Mouse (Mus musculus) cortical plate, adult 2 months (tissue): ENCODE measurements at regions not wholly inside any gene's neighbourhood (a gene's known extent, or its start where the extent isn't known, plus 50 kb on each side); places are given as distances from the start of the nearest gene placed in this dataset.

Source experiments
- H3K27ac ChIP-seq: fragments of 200-500 bp; 2 replicates; pipeline ENCODE4 v1.5.1; 2012; ENCODE audit warnings: low read length, control low read depth, inconsistent platforms; ENCODE audit not compliant: insufficient read depth
- H3K4me1 ChIP-seq: fragments of 200-500 bp; 2 replicates; pipeline ENCODE4 v1.6.1; 2011; ENCODE audit warnings: low read length; ENCODE audit not compliant: control insufficient read depth, insufficient read depth
- H3K4me3 ChIP-seq: fragments of 200-500 bp; 2 replicates; pipeline ENCODE4 v1.5.1; 2011; ENCODE audit warnings: mild to moderate bottlenecking, low read length, control low read depth; ENCODE audit not compliant: insufficient read depth
- CTCF ChIP-seq: fragments of 200-500 bp; IDR thresholded peaks from 2 replicates; pipeline ENCODE4 v1.5.1; 2011; ENCODE audit warnings: mild to moderate bottlenecking, control low read depth, low read length; ENCODE audit not compliant: insufficient read depth; ENCODE audit errors: extremely low read depth
- POLR2A ChIP-seq: fragments of 200-500 bp; IDR thresholded peaks from 2 replicates; pipeline ENCODE4 v1.6.1; 2011; ENCODE audit warnings: mild to moderate bottlenecking, low read length, control low read depth; ENCODE audit not compliant: insufficient read depth; ENCODE audit errors: extremely low read depth

- TF ChIP-seq POLR2A = no peak
- peak; percentile 38; the same call in 1 of the 2 replicates for TF ChIP-seq CTCF
- peaks cover 2% of the 10 kb centered on the region; the same call in 1 of the 2 replicates for H3K4me1 ChIP-seq
- peak overlapping the region; percentile 85 for H3K27ac ChIP-seq
- H3K4me3 ChIP-seq = no peak overlapping the region
These were observed 142.7 kb upstream of the Irf2bp2 start for GRCm38 (mm10) chr8:126736441-126736962.

- Histone ChIP-seq H3K4me1 (peaks cover 2% of the 10 kb centered on the region; the same call in 1 of the 2 replicates), H3K4me3 (no peak overlapping the region)
- TF ChIP-seq CTCF = no peak
- no peak for TF ChIP-seq POLR2A
These were observed 142.0 kb upstream of the Irf2bp2 start for GRCm38 (mm10) chr8:126735488-126736440.

GRCm38 (mm10) chr8:126734743-126735487, 141.1 kb upstream of the Irf2bp2 start:
- TF ChIP-seq POLR2A = no peak
- TF ChIP-seq CTCF = no peak
- Histone ChIP-seq H3K4me1 (peaks cover 2% of the 10 kb centered on the region; the same call in 1 of the 2 replicates), H3K27ac (no peak overlapping the region), H3K4me3 (no peak overlapping the region)

More at GRCm38 (mm10) chr8:126735488-126736440, 142.0 kb upstream of the Irf2bp2 start:
- H3K27ac ChIP-seq = peak overlapping the region; percentile 85

- Histone ChIP-seq H3K4me3 (no peak overlapping the region), H3K4me1 (peaks cover 2% of the 10 kb centered on the region; the same call in 1 of the 2 replicates), H3K27ac (no peak overlapping the region)
- TF ChIP-seq POLR2A (no peak), CTCF (no peak)
These were observed 140.0 kb upstream of the Irf2bp2 start for GRCm38 (mm10) chr8:126733779-126734178.

GRCm38 (mm10) chr8:126733307-126733706, 139.5 kb upstream of the Irf2bp2 start:
- Histone ChIP-seq H3K4me3 (no peak overlapping the region), H3K27ac (no peak overlapping the region), H3K4me1 (peaks cover 2% of the 10 kb centered on the region; the same call in 1 of the 2 replicates)
- no peak for TF ChIP-seq CTCF
- no peak for TF ChIP-seq POLR2A

- Histone ChIP-seq H3K4me1 (peaks cover 2% of the 10 kb centered on the region; the same call in 1 of the 2 replicates), H3K27ac (no peak overlapping the region), H3K4me3 (no peak overlapping the region)
- TF ChIP-seq CTCF = no peak
- no peak for TF ChIP-seq POLR2A
These were observed 136.3 kb upstream of the Irf2bp2 start for GRCm38 (mm10) chr8:126730017-126730631.

GRCm38 (mm10) chr8:126728987-126729632, 135.3 kb upstream of the Irf2bp2 start:
- no peak overlapping the region for H3K27ac ChIP-seq
- TF ChIP-seq POLR2A (no peak), CTCF (no peak)
- no peak overlapping the region for H3K4me3 ChIP-seq
- H3K4me1 ChIP-seq = no peaks in the 10 kb centered on the region

GRCm38 (mm10) chr8:126728135-126728534, 134.3 kb upstream of the Irf2bp2 start:
- no peak for TF ChIP-seq POLR2A
- no peak for TF ChIP-seq CTCF
- Histone ChIP-seq H3K4me3 (no peak overlapping the region), H3K27ac (no peak overlapping the region), H3K4me1 (no peaks in the 10 kb centered on the region)
